Mouse (Mus musculus): ENCODE data around the gene Cnksr1.

The Cnksr1 gene

GRCm38 (mm10) chr4:134252911-134253721 lies 14.9 kb upstream of the Cnksr1 start:
- in situ Hi-C loops (cut with MboI; ENCODE audit: low sequenced_read_pairs): no loop called here

GRCm38 (mm10) chr4:134252131-134252910 lies 14.1 kb upstream of the Cnksr1 start:
- in situ Hi-C loops (cut with MboI; ENCODE audit: low sequenced_read_pairs): no loop called here

GRCm38 (mm10) chr4:134251241-134252130 lies 13.3 kb upstream of the Cnksr1 start:
- in situ Hi-C loops (cut with MboI; ENCODE audit: low sequenced_read_pairs): no loop called here

- in situ Hi-C loops (cut with MboI; ENCODE audit: low sequenced_read_pairs): no loop called here
These were observed 12.7 kb upstream of the Cnksr1 start for GRCm38 (mm10) chr4:134250930-134251240.

GRCm38 (mm10) chr4:134250116-134250929 lies 12.1 kb upstream of the Cnksr1 start:
- in situ Hi-C loops (cut with MboI; ENCODE audit: low sequenced_read_pairs): no loop called here

- in situ Hi-C loops (cut with MboI; ENCODE audit: low sequenced_read_pairs): no loop called here
These were observed 11.5 kb upstream of the Cnksr1 start for GRCm38 (mm10) chr4:134249651-134250050.

- in situ Hi-C loops (cut with MboI; ENCODE audit: low sequenced_read_pairs): no loop called here
These were observed 8.6 kb upstream of the Cnksr1 start, which contains the start of gene Gm30191 for GRCm38 (mm10) chr4:134246719-134247258. TSS of gene Gm30191 (plus strand) at chr4:134246935.

GRCm38 (mm10) chr4:134246256-134246655 lies 8.1 kb upstream of the Cnksr1 start:
- in situ Hi-C loops (cut with MboI; ENCODE audit: low sequenced_read_pairs): no loop called here

- in situ Hi-C loops (cut with MboI; ENCODE audit: low sequenced_read_pairs): no loop called here
These were observed 7.1 kb upstream of the Cnksr1 start, which contains the start of gene Zfp593 for GRCm38 (mm10) chr4:134245148-134245843. TSS of gene Zfp593 (minus strand) at chr4:134245592.

- in situ Hi-C loops (cut with MboI; ENCODE audit: low sequenced_read_pairs): no loop called here
These were observed 5.5 kb upstream of the Cnksr1 start, which contains the start of gene E130218I03Rik for GRCm38 (mm10) chr4:134243516-134244250. TSS of gene E130218I03Rik (plus strand) at chr4:134243662.

GRCm38 (mm10) chr4:134238686-134239085 lies 487 bp upstream of the Cnksr1 start:
- in situ Hi-C loops (cut with MboI; ENCODE audit: low sequenced_read_pairs): no loop called here

GRCm38 (mm10) chr4:134237582-134238278 lies 469 bp downstream of the Cnksr1 start:
- in situ Hi-C loops (cut with MboI; ENCODE audit: low sequenced_read_pairs): no loop called here

GRCm38 (mm10) chr4:134234876-134235275 lies 3.3 kb downstream of the Cnksr1 start:
- in situ Hi-C loops (cut with MboI; ENCODE audit: low sequenced_read_pairs): no loop called here

GRCm38 (mm10) chr4:134230431-134230830 lies 7.8 kb downstream of the Cnksr1 start:
- in situ Hi-C loops (cut with MboI; ENCODE audit: low sequenced_read_pairs): no loop called here

GRCm38 (mm10) chr4:134227194-134227593 lies 11.0 kb downstream of the Cnksr1 start, which contains the start of gene Catsper4:
TSS of gene Catsper4 (minus strand) at chr4:134227383.
- in situ Hi-C loops (cut with MboI; ENCODE audit: low sequenced_read_pairs): no loop called here

GRCm38 (mm10) chr4:134222793-134223600 lies 15.2 kb downstream of the Cnksr1 start:
- in situ Hi-C loops (cut with MboI; ENCODE audit: low sequenced_read_pairs): no loop called here

GRCm38 (mm10) chr4:134206488-134207053 lies 31.6 kb downstream of the Cnksr1 start:
- in situ Hi-C loops (cut with MboI; ENCODE audit: low sequenced_read_pairs): no loop called here
